Mouse (Mus musculus): ENCODE results near the gene Cdkal1. TPM values are rescaled to one million over a fixed set of nuclear protein-coding genes. Genes with fewer than 3 reads are reported as not detected.

The Cdkal1 gene
- total RNA-seq, 4 experiments from 2014 or later: 25.5 to 36.4 (median 32.8) TPM

GRCm38 (mm10) chr13:29199679-29200078, 655.8 kb downstream of the Cdkal1 start:
- no peak for DNase-seq (ENCODE audit: low spot score in 2 of 2)

GRCm38 (mm10) chr13:29196798-29197498, 658.5 kb downstream of the Cdkal1 start:
- no peak for DNase-seq (ENCODE audit: low spot score in 2 of 2)

GRCm38 (mm10) chr13:29195722-29196121, 659.8 kb downstream of the Cdkal1 start:
- no peak for DNase-seq (ENCODE audit: low spot score in 2 of 2)

GRCm38 (mm10) chr13:29194946-29195345, 660.5 kb downstream of the Cdkal1 start:
- DNase-seq (ENCODE audit: low spot score in 2 of 2): no peak

- DNase-seq (ENCODE audit: low spot score in 2 of 2): no peak
These were observed 662.8 kb downstream of the Cdkal1 start for GRCm38 (mm10) chr13:29192697-29193096.

- no peak for DNase-seq (ENCODE audit: low spot score in 2 of 2)
These were observed 664.9 kb downstream of the Cdkal1 start for GRCm38 (mm10) chr13:29190548-29190947.

GRCm38 (mm10) chr13:29186748-29187147, 668.7 kb downstream of the Cdkal1 start:
- DNase-seq (ENCODE audit: low spot score in 2 of 2): no peak

- no peak for DNase-seq (ENCODE audit: low spot score in 2 of 2)
These were observed 669.9 kb downstream of the Cdkal1 start for GRCm38 (mm10) chr13:29185545-29185944.

- no peak for DNase-seq (ENCODE audit: low spot score in 2 of 2)
These were observed 670.9 kb downstream of the Cdkal1 start for GRCm38 (mm10) chr13:29184545-29184944.

- no peak for DNase-seq (ENCODE audit: low spot score in 2 of 2)
These were observed 675.6 kb downstream of the Cdkal1 start for GRCm38 (mm10) chr13:29179861-29180260.

GRCm38 (mm10) chr13:29179260-29179659, 676.2 kb downstream of the Cdkal1 start:
- no peak for DNase-seq (ENCODE audit: low spot score in 2 of 2)

- DNase-seq (ENCODE audit: low spot score in 2 of 2): no peak
These were observed 677.5 kb downstream of the Cdkal1 start for GRCm38 (mm10) chr13:29177889-29178486.

GRCm38 (mm10) chr13:29169356-29169755, 686.1 kb downstream of the Cdkal1 start:
- no peak for DNase-seq (ENCODE audit: low spot score in 2 of 2)

GRCm38 (mm10) chr13:29164845-29165524, 690.5 kb downstream of the Cdkal1 start:
- no peak for DNase-seq (ENCODE audit: low spot score in 2 of 2)

- no peak for DNase-seq (ENCODE audit: low spot score in 2 of 2)
These were observed 692.5 kb downstream of the Cdkal1 start for GRCm38 (mm10) chr13:29162867-29163514.

GRCm38 (mm10) chr13:29162444-29162843, 693.0 kb downstream of the Cdkal1 start:
- DNase-seq (ENCODE audit: low spot score in 2 of 2): peak; percentile 20 to 38

- DNase-seq (ENCODE audit: low spot score in 2 of 2): no peak
These were observed 694.0 kb downstream of the Cdkal1 start for GRCm38 (mm10) chr13:29161436-29161835.

GRCm38 (mm10) chr13:29156703-29157102, 698.8 kb downstream of the Cdkal1 start:
- DNase-seq (ENCODE audit: low spot score in 2 of 2): no peak

GRCm38 (mm10) chr13:29155297-29155696, 700.2 kb downstream of the Cdkal1 start:
- no peak for DNase-seq (ENCODE audit: low spot score in 2 of 2)

GRCm38 (mm10) chr13:29150120-29150519, 705.4 kb downstream of the Cdkal1 start:
- DNase-seq (ENCODE audit: low spot score in 2 of 2): no peak

- DNase-seq (ENCODE audit: low spot score in 2 of 2): no peak
These were observed 706.1 kb downstream of the Cdkal1 start for GRCm38 (mm10) chr13:29149404-29149803.

- no peak for DNase-seq (ENCODE audit: low spot score in 2 of 2)
These were observed 706.9 kb downstream of the Cdkal1 start for GRCm38 (mm10) chr13:29148616-29149015.
